Mouse (Mus musculus) embryonic fibroblast, embryonic 13.5 days (primary cell): Measurements from ENCODE around the gene Bbs9.

Experiments
- CTCF ChIP-seq: IDR thresholded peaks from 2 replicates; pipeline ENCODE4 v1.5.1; 2011; ENCODE audit warnings: mild to moderate bottlenecking, control low read depth, low read length, moderate library complexity, borderline replicate concordance; ENCODE audit not compliant: insufficient read depth
- POLR2A ChIP-seq: IDR thresholded peaks from 2 replicates; pipeline ENCODE4 v1.6.1; 2011; ENCODE audit warnings: low read depth, mild to moderate bottlenecking, control low read depth, low read length, moderate library complexity

DNA sequence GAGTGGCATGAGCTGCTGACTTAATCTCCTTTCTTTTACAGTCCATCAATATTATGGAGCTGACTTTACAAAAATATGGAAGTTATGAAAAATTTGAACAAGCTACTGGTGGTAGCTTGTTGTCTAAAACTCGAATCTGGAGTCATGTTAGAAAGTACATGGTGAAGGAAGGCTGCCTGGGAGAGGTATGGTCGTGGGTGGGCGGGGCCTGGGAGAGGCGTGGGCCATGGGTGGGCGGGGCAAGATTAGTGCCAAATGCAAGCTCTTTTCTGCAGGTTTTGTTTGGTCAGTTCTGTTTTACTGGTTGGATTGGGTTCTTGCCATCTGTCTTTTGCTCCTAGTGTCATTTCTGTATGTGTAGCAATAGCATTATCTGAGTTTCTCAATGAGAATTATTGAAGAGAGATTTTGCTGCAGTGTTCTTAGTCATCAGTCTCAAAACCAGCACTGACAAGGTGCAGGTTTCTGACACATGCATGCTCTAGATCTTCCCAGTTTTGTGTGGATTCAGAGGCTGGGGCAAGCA is 45.1 kb upstream of the Bbs9 start:
- TF ChIP-seq CTCF, result no peak
- no peak for TF ChIP-seq POLR2A
